Mouse (Mus musculus): Measurements from ENCODE around the gene Car11.

GRCm38 (mm10) chr7:45718331-45718730 lies 18.7 kb downstream of the Car11 start:
- TF ChIP-seq POLR2A (IDR thresholded peaks at IDR 0.05; ENCODE audit: extremely low read depth, insufficient read depth, low read length): no peak
- no peak for TF ChIP-seq CTCF (IDR thresholded peaks at IDR 0.05; ENCODE audit: extremely low read depth, insufficient read depth, low read length)

All from cortical plate, adult 2 months (tissue).